Mouse (Mus musculus) left cerebral cortex, adult 2 months (tissue): Measurements from ENCODE around the gene Chst1. TPM values are rescaled to one million over a fixed set of nuclear protein-coding genes. Genes with fewer than 3 reads are reported as not detected.

Source experiments
- DNase-seq, 2 experiments: peaks; one replicate each; pipeline ENCODE4 v3.0.0; 2021 to 2022; ENCODE audit warnings: low spot score in 2 of 2, mixed read lengths in 1 of 2; ENCODE audit errors: extremely low spot score in 1 of 2
- H3K27ac ChIP-seq: fragments of 200-600 bp; 2 replicates; pipeline ENCODE4 v1.8.1; 2022
- H3K4me3 ChIP-seq: fragments of 200-600 bp; 2 replicates; pipeline ENCODE4 v1.8.1; 2022
- CTCF ChIP-seq: fragments of 200-600 bp; IDR thresholded peaks from 2 replicates; pipeline ENCODE4 v1.8.1; 2022; ENCODE audit warnings: antibody characterized with exemption, mild to moderate bottlenecking, moderate library complexity
- intact Hi-C: fragments of 180-260 bp; cut with DNase I; formaldehyde crosslinking; loops from one replicate; pipeline ENCODE4 v1.15.1; 2025
- microRNA-seq, 2 experiments: library from miRNA; unstranded; fragments of <30 nt; microRNA quantifications; one replicate each; pipeline ENCODE4 v1.2.0; 2021
- total RNA-seq, 2 experiments: library from RNA; stranded (reverse); gene quantifications; 2 replicates each; pipeline ENCODE4 v1.2.3; 2021

Gene Chst1
- total RNA-seq, 2 experiments from 2014 or later, result 265 to 266 TPM

DNA sequence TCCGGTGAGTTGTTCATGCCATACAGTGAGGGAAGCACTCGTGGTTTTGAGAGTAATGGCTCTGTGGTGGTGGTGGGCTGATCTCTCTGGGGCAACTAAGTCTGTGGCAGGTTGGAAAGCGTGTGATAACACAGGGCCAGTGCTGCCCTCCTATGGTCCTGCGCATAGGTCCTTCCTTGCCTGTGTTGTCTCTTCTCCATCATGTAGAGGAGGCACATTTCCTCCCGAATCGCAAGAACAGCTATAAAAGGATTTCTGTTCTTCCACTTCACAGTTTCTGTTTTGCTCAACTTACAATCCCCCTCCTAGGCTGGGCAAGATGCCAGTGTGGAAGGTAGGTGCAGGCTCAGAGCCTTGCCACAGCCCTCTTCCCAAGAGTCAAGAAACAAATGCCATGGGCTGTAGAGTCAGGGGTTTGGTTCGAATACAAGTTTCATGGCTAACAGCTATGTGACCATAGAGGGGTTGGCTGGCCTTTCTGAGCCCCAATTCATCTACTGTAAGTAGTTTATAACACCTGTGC is 51.8 kb downstream of the Chst1 start:
- Histone ChIP-seq H3K27ac (no peak overlapping the region), H3K4me3 (no peak overlapping the region)
- intact Hi-C loops, result no loop called here
- TF ChIP-seq CTCF, result no peak; the same call in 1 of the 2 replicates
- no peak for DNase-seq

DNA sequence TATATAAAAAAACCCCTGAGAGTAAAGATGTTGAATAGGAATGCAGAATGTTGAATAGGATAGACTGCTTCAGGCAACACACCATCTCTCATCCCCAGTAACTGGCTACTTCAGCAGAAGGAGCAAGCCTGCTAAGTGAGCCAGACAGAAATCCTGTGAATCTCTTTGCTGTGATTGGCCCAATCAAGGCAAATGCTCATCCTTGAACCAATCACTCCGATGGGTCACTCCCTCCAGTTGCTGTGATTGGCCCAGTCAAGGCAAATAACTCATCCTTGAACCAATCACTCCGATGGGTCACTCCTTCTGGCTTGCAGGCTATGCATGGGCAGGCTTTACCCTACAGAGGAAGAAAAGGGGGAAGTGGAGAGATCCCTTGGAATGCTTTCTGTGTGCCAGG is 57.7 kb downstream of the Chst1 start:
- intact Hi-C loops, result no loop called here
- no peak for DNase-seq
- Histone ChIP-seq H3K4me3 (no peak overlapping the region), H3K27ac (no peak overlapping the region)
- TF ChIP-seq CTCF, result no peak

DNA sequence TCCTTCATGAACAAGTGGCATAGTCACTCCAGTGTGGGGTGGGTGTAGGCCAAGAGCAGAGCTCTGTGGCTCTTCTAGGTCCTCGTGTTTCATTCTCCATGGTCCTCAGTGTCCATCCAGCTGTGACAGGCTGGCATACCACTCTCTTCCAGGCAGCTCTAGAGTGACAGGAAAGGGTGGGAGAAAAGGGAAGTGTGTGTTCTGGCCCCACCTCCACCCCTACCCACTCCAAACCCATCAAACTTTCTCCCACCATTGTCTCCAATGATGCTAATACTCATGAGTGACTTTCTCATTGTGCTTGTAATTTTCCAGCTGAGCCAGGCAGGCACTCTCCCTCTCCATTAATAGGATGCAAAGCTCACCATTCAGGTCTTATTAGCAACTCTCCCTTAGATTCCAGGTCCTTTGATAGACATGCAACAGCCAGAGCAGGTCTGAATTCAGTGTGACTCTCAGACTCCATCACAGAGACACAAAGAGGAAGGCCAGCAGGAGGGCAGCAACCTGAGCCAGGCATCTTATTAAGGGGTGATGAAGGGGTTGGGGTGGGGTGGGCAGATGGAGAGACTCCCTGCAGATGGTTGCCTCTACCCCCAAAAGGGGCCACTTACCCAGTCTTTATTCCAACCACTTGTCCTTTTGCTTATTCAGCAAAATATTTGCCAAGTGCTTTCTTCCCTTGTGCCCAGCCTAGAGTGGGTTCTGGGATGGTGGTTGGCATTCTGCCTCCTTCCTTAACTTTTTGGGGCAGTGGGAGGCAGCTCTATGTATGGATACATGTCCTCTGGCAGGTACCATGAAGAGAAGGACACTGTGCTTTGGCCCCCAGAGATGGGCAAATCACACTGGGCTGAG is 59.0 kb downstream of the Chst1 start:
- TF ChIP-seq CTCF, result no peak
- intact Hi-C loops, result no loop called here

DNA sequence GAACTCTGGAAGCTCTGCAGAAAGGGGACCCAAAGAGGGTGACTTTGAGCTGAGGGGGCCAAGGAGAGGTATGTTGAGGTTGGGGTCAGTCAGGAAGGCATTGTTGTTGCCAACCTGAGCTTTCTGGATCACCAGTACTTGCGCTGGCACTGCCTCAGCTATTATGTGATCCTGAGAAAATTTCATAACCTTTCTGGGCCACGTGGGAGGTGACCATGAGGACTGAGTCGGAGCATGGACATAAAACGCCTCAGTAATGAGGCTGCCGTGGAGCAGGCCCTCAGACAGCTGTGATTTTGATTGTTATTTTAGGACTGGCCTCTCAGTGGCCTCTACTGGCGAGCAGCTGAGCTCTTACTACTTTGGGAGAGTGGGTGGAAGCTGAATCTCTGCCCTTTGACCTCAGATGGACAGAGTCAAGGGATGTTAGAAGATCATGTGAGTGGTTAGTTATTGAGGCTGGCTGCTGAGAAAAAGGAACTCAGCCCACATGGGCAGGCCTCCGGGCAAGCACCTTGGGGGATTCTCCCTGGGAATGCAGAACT is 60.1 kb downstream of the Chst1 start:
- no peak for TF ChIP-seq CTCF
- H3K4me3 ChIP-seq, result no peak overlapping the region
- intact Hi-C loops, result no loop called here
- no peak overlapping the region for H3K27ac ChIP-seq
- no peak for DNase-seq

More for the DNA sequence above, 59.0 kb downstream of the Chst1 start:
- no peak for DNase-seq
- no peak overlapping the region for H3K27ac ChIP-seq
- no peak overlapping the region for H3K4me3 ChIP-seq

DNA sequence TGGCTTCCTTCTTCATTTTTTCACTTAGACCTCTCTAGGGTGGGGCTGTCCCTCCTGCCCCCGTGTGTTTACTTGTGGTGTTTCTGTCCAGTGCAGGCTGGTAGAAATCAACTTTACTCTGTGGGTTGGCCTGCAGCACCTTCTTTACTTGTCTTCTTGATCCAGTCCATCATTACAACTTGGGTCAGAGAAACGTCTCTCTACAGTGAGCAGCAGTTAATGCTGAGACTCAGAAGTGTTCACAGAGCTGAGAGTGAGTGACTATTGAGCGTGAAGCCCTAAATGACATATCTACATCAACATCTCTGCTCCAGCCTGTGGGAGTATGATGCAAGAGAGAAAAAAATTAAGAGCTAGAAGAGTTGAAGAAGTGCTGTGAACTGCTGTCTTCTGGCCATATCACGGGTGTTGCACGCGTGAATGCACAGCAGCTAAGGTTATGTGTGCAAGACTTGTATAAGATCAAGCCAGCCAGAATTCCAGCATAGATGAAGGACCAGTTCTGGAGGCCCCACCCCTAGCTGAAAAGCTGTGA is 63.1 kb downstream of the Chst1 start:
- intact Hi-C loops, result no loop called here

More for the DNA sequence above, 63.1 kb downstream of the Chst1 start:
- H3K27ac ChIP-seq, result no peak overlapping the region
- no peak for DNase-seq
- TF ChIP-seq CTCF, result no peak
- no peak overlapping the region for H3K4me3 ChIP-seq

Small RNA genes lying within 50 kb of the gene (microRNA-seq; reads per million reads assigned to microRNA genes)
- gene Mir7221 (0 to 0.48 reads per million in 2 experiments), gene Mir7222 (0 reads per million in 2 experiments)

Other genes starting within 250 kb of the Chst1 start
- gene Pex16, start 225.0 kb upstream of the Chst1 start, total RNA-seq, result 10 to 100 TPM; 33.4 to 37.1 TPM
- 1 to 10 TPM in 1 of 2 experiments, under 1 TPM in 1; 0.72 to 1.0 TPM for gene Large2, start 224.8 kb upstream of the Chst1 start, total RNA-seq
- gene 1700029I15Rik, start 217.2 kb upstream of the Chst1 start, total RNA-seq, result 1 to 10 TPM; 5.3 TPM
- 100 to 1,000 TPM; 340 to 364 TPM for gene Mapk8ip1, start 198.4 kb upstream of the Chst1 start, total RNA-seq
- gene Cry2, start 165.7 kb upstream of the Chst1 start, total RNA-seq, result 100 to 1,000 TPM; 126 to 129 TPM
- 10 to 100 TPM; 16.1 to 16.9 TPM for gene Slc35c1, start 139.2 kb upstream of the Chst1 start, total RNA-seq